Mouse (Mus musculus): ENCODE data around the gene Wnt2b.

The Wnt2b gene

DNA sequence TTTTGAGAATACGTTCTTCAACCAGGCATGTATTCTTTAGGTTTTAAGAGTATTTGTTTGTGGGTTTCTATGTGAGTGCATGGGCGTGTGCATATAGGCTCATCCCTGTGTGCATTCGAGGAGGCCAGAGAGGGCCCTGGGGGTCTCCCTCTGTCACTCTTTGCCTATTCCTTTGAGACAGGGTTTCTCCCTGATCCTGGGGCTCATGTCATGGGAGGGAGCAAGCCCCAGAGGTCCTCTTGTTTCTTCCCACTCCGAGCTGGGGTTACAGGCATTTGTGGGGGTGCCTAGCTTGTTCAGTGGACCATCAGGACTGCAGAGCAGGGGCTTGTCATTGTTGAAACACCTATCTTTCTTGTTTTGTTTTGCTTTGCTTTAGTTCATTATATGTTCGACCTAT is 26.2 kb upstream of the Wnt2b start:
- ChIA-PET POLR2A (no interaction called here), CTCF (interaction anchor here in 1 of 4 experiments (1.3 kb wide), 1 partner anchor 71 kb away, joined by 4 read pairs; no protein-coding TSS in a partner anchor)

DNA sequence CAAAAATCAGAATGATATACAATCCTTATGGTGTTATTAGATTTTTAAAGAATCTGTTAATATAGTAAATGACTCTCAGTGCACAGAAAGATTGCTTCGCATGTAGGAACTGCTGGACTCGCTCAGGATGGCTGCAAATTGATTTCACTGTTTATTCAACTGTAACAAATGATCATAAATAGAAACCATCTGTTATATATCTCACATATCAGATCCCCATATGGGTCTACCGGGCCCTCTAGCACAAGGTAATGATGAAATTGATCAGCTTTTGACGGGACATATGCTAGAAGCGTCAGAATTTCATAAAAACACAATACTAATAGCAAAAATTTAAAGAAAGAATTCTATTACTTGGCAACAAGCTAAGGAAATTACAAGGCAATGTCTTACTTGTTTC is 18.0 kb upstream of the Wnt2b start:
- ChIA-PET CTCF (interaction anchor here in 2 of 4 experiments (0.6 to 0.9 kb wide), 2 partner anchors 11 to 12 kb away, joined by 3 read pairs; no protein-coding TSS in a partner anchor), POLR2A (interaction anchor here in 1 of 4 experiments (0.6 kb wide), 1 partner anchor 17 kb away, joined by 4 read pairs; no protein-coding TSS in a partner anchor)

DNA sequence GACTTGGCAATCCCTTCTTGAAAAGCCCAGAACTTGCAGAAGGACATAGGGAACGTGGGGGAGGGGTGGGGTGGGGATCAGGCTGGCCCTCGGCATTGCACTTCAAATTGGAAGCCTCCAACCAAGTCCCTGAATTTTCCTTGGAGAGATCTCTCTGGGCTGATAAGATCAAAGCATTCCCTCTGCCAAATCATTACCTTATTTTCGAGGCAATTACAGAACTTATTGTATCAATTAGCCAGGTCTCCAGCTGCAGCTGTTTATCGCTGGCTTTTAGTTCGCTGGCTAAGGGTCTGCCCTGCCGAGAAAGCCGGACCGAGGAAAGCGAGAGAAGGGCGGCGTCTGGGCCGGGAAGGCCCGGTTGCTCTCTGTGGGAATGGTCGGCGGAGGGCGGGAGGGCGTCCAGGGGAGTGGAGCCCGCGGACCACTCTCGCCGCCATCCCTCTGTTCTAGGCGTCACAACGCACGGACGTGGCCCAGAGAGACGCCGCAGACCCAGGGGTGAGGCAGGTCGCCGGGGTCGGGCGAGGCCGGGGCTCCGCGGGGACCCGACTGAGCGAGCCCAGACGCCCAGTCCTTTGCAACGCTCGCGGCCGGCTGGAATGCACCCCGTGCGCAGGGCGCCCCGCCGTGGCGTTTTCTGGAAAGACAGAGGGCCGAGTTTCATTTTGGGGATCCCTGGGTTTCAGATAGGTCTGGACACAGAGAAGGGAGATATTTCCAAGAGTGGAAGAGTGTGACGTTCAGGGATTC is 6.0 kb upstream of the Wnt2b start:
- POLR2A ChIA-PET, result interaction anchor here in 3 of 4 experiments (0.6 to 0.7 kb wide), 4 partner anchors 9 to 176 kb away, joined by 3 to 6 read pairs (median 4); no protein-coding TSS in a partner anchor
- CTCF ChIA-PET, result interaction anchor here in 3 of 4 experiments (0.6 to 2.5 kb wide), 3 partner anchors 196 to 254 kb away, joined by 3 to 9 read pairs (median 4); no protein-coding TSS in a partner anchor

DNA sequence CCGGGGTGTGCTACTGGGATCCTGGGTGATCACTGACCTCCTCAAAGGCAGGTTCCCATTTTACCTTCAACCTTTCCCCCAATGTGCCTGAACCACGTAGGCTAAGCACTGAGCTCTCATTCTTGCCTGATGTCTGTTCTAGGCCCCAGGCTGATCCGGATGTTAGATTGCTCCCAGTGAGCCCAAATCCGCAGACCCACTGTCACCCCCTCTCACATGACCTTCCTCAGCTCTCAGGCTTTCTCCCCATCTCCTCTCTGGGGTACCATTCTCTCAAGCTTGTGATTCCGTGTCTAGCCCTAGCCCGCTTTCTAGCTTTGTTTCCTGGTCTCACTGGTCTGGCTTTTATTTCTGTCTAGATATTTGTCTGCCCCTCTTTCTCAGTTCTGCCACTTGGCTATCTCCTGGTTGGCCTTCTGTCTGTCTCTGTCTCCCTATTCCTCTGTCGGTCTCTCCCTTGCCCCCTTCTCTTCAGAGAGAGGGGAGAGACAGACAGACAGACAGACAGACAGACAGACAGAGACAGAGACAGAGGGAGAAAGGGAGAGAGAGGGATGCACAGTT is 4.4 kb upstream of the Wnt2b start:
- CTCF ChIA-PET, result interaction anchor here (1.0 to 2.5 kb wide), 6 partner anchors 93 to 252 kb away, joined by 3 to 9 read pairs (median 4); partner anchors contain the start of gene Rhoc (in 1 of the 4)

DNA sequence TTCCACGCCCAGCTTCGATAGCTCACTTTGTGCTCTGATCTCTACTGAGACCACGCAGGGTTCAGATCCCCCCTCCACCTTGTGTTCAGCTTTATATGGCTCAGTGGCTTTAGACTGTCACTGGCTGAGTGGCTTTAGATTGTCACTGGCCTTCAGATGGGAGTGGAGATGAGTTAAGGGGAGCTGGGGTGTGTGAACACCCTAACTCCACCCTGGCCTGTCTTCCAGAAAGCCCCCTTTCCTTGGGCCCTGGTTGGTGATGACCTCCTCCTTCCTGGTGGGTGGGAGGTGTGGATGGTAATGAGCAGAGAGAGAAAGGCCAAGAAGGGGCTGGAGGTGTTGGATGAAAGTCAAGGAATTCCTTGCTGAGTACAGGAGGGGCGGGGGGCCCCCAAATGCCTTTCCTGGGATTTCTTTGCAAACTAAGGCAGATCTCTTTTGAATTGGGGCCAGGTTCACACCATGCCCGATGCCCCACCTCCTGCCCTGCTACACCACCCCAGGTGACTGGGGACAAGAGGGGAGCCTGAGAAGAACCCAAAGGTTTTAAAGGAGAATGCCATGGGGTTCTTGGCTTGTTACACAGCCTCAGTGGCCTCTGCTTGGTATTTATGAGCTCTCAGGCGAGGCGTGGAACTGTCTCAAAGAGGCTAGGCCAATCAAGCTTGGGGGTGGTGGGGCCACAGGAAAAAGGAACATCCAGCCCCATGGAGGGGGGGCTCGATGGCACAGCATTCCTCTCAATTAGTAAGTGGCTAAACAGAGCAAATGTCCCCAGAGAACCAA is 3.5 kb upstream of the Wnt2b start:
- CTCF ChIA-PET, result interaction anchor here (1.0 to 2.5 kb wide), 7 partner anchors 94 to 251 kb away, joined by 3 to 9 read pairs (median 5); partner anchors contain the start of gene Rhoc (in 1 of the 4)
- POLR2A ChIA-PET, result interaction anchor here in 2 of 4 experiments (0.7 to 1.5 kb wide), 2 partner anchors 18 to 1290 kb away, joined by 4 to 10 read pairs; no protein-coding TSS in a partner anchor

More for the DNA sequence above, 4.4 kb upstream of the Wnt2b start:
- POLR2A ChIA-PET, result interaction anchor here in 2 of 4 experiments (0.6 to 1.5 kb wide), 2 partner anchors 17 to 146 kb away, joined by 3 to 4 read pairs; no protein-coding TSS in a partner anchor

DNA sequence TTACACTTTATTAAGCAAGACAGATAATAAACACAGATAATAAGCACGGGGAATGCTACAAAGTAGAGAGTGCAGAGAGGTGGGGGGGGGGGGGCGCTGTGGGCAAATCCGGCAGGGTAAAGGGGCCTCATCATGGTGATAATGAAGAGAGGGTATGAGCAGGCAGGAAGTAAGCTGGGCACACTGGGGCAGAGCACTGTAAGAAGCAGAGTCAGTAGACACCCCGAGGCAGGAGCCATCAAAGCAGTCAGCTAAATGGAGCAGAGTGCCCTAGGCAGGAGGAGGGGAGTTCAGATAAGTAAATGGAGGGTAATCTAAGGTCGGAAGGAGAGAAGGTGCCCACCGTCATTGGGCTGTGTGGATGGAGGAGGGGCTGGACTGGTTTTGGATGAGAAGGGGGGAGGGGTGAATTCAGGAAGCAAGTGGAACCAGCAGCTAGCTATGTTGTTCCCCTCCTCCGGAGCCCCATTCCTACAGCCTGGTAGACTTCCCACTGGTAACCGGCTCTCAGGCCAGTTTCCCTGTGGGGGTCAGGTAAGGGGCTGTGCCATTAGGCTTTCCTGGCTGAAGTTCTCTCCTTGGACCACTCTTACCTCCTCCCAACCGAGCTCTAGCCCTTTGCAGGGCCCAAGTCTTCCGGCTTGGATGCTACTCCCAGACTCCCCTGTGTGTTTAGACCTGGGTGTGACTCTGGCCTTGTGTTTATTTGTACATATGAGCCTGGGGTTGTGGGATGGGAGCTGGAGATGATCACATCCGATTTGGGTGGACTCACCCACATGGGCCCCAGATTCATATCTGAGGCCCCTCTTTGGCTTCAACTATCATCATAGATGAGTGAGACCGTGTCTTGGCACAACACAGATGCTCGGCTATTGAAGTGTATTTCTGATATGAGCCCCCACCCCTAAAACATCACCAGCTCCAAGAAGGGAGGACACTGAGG is 1.9 kb upstream of the Wnt2b start:
- CTCF ChIA-PET, result interaction anchor here in 2 of 4 experiments (0.6 to 2.3 kb wide), 3 partner anchors 29 to 156 kb away, joined by 4 to 8 read pairs (median 5); no protein-coding TSS in a partner anchor
- POLR2A ChIA-PET, result interaction anchor here in 3 of 4 experiments (0.5 to 1.2 kb wide), 5 partner anchors 16 to 311 kb away, joined by 3 to 4 read pairs (median 4); no protein-coding TSS in a partner anchor

DNA sequence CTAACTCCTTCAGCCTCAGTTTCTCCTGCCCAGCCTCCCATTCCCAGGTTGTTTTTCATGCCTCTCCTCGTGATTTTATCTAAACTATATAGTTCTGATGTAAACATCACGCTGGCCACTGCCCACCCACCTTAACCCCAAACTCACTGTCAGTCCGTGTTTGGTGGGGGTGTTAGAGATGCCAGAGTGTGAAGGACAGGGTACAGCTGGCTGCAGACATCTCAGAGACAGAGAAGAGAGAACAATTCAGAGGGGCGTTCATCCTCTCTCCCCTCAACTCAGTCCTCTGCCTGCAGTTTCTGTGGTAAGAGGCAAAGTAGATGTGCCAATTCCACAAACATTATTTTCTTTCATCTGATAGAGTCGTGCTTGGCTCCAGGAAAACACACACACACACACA is 1.1 kb upstream of the Wnt2b start:
- ChIA-PET POLR2A (interaction anchor here (0.6 to 1.2 kb wide), 10 partner anchors 17 to 782 kb away, joined by 3 to 4 read pairs (median 3); partner anchors contain the start of gene Ppm1j (in 1 of the 4)), CTCF (interaction anchor here in 1 of 4 experiments (0.7 to 1.3 kb wide), 2 partner anchors 30 to 198 kb away, joined by 3 to 4 read pairs; no protein-coding TSS in a partner anchor)

DNA sequence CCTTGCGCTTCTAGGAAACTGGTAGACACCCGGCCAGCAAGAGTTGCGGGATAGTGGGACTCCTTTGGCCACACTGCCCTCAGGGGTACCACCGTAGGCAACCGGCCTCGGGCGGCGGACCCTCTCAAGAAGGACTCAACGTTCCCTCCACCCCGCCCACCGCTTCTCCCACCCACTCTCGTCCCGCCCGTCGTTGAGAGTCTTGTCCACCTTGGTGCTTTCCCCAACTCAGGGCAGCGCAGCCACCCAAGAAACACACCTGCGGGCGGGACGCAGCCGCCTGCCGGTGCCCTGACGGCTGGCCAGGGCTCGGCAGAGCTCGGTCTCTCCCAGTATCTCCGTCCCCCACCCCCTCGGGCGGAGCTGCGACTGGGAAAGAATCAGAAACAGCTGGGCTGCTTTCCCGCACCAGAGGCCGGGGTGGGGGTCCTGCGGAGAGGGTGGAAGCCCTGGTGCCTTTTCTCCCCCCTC is 455 bp upstream of the Wnt2b start:
- ChIA-PET CTCF (interaction anchor here in 2 of 4 experiments (1.3 to 1.7 kb wide), 2 partner anchors 31 to 204 kb away, joined by 4 read pairs; no protein-coding TSS in a partner anchor), POLR2A (interaction anchor here in 2 of 4 experiments (0.6 to 0.9 kb wide), 5 partner anchors 90 to 585 kb away, joined by 3 read pairs; partner anchors contain the start of gene Ppm1j (in 1 of the 2))

DNA sequence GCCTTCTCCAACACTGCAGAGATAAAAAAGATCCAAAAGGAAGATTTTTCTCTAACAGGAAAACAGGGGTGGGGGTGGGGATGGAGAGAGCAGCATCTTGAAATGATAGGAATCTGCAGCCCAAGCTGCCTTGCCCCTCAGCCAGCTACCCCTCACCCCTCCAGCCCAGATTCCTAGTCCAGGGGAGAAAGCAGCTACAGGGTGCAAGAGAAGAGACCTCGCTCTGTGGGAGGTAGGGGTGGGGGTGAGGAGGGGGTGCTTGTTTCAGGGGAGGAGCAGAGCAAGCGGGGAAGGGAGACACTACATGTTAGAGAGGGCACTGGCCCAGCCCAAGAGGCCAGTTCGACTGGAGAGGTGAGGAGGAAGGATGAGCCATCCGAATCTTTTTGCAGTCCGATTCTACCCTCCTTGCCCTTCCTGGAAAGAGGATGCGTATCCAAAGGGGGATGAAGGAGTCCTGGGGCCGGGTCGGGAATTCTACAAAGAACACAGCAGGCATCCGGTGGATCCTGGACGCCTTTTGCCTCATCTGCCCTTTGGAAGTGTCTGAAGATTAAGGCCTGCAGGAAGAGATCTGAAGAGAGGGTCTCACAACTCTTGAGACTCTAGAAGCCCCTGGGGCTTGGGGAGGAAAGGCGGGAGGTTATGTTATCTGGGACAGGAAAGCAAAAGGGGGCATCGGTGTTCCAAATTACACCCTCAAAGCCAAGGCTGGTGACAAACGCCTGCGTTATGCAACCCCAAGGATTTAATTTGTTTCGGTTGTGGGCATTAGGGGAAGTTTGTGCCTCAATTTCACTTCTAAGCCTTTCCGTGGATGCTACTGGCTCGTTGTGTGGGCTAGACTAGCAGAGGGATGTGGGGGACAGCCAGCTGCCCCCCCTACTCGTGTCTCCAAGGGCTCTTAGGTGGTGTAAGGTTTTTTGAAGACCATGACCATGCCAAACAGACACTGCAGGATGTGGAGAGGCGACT is 1.4 kb downstream of the Wnt2b start:
- POLR2A ChIA-PET, result interaction anchor here in 3 of 4 experiments (0.6 to 0.7 kb wide), 5 partner anchors 45 to 957 kb away, joined by 3 to 4 read pairs (median 3); no protein-coding TSS in a partner anchor

DNA sequence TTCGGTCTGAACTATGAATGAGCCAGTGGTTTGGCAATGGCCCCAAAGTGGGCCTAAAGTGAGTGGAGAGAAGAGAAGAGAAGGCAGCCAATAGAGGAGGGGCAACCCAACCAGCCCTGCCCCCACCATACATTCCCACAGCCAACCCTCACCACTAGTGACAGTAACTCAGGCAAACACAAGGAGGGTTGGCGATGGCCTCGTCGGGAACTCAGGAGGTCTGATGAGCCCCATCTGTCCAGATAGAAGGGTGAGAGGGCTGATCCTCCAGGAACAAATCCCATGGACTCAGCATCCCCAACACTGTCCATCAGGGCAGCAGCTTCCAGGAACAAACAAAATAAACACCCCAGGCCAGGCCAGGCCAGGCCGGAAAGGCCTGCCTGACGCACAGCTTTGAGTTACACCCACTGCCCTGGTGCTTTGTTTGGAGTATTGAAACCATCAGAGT is 5.6 kb downstream of the Wnt2b start:
- ChIA-PET POLR2A (no interaction called here), CTCF (no interaction called here)

More for the DNA sequence above, 1.4 kb downstream of the Wnt2b start:
- CTCF ChIA-PET, result interaction anchor here in 3 of 4 experiments (0.6 to 1.7 kb wide), 4 partner anchors 202 to 259 kb away, joined by 3 to 7 read pairs (median 4); no protein-coding TSS in a partner anchor

DNA sequence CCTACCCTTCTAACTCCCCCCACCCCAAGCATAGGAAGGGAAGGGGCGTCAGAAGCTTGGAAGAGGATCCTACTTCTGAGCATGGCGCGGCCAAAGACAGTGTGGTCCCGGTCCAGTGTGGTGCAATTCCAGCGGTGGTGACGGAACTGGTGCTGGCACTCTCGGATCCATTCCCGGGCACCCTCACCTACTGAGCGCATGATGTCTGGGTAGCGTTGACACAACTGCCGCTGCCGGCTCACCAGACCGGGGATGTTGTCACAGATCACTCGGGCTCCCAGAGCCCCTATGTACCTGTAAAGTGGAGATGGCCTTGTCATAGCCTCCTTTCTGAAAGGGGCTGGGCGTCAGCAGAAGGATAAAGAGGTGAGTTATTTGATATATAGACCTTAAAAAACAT is 7.2 kb downstream of the Wnt2b start:
- ChIA-PET CTCF (interaction anchor here in 1 of 4 experiments (0.7 kb wide), 1 partner anchor 135 kb away, joined by 3 read pairs; no protein-coding TSS in a partner anchor), POLR2A (no interaction called here)

DNA sequence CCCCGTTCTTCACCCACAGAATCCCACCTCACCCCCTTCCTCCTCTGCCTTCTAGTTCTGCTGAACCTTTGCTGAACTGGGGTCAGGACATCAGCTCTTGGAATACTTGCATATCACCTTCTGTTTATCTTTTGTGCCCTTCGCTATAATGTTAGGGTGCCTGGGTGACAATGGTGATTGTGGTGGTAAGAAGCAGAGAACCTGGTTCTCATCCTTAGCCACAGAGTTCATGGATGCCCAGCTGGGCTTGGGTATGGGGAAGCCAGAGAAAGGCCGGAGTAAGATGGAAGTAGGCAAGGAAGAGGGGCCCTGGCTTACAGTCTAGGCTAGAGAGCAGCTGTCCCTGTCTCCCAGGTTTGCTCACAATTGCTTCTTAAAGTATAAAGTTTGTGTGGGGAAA is 7.6 kb downstream of the Wnt2b start:
- POLR2A ChIA-PET, result no interaction called here
- CTCF ChIA-PET, result interaction anchor here in 1 of 4 experiments (0.7 kb wide), 1 partner anchor 136 kb away, joined by 3 read pairs; no protein-coding TSS in a partner anchor

DNA sequence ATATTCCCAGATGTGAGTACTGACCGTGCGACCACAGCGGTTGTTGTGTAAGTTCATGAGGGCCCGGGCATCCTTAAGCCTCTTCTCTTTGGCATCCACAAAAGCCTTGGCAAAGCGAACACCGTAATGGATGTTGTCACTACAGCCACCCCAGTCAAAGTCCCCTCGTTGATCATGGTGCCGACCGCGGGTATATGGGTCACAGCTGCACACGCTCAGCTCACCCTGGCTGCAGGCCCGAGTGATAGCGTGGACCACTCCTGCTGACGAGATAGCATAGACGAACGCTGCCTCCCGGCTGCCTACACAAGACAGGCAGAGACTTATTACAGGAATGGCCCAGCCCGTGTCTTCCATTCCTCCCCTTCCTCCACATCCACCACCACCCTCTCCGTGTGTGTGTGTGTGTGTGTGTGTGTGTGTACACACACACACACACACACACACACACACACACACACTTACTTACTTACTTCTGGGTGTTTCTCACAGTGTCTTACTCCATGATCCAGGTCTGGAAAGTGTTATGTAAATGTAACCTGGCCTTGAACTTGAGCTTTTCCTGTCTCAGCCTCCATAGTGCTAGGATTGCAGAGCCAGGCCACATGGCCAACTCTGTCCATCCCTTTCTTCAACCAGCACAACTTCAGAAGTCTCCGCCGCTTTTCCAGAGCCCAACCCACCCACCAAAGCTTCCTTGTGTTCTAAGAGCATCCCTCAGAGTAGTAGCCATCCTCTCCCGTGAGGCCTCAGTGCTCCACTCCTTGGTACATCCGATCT is 8.6 kb downstream of the Wnt2b start:
- ChIA-PET POLR2A (interaction anchor here in 1 of 4 experiments (0.6 kb wide), 1 partner anchor 528 kb away, joined by 6 read pairs; no protein-coding TSS in a partner anchor), CTCF (no interaction called here)

DNA sequence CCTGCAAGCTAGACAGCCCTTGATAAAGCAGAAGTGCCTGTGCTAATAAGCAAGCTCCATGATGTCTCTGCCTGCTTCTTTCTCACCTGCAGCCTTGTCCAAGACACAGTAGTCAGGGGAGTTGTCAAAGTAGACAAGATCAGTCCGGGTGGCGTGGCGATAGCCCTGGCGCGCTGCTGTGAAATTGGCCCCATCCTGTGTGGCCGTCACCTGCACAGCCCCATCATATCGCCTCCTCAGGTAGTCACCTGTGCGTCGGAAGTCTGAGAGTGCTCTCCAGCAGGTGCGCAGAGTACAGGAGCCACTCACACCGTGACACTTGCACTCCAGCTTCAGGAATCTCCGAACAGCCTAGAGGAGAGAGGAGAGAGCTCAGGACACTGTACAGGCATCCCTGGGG is 10.8 kb downstream of the Wnt2b start:
- CTCF ChIA-PET, result no interaction called here

DNA sequence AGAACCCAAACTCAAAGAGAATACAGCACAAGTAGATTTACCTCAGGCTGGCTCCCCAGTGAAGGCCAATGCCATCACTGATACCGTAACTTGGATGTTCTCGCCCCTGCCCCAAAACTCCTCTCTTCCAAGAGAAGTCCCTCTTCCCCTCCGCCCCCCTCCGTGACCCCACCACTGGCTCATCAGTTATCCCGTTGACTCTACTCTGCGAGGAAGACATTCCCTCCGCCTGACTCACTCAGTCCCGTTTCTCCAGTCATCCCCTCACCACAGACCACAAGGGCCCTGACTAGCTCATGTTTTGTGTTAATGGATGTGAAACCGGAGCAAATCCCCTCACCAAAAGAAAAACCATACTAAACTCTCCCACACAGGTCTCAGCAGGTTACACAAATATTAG is 16.8 kb downstream of the Wnt2b start:
- ChIA-PET CTCF (interaction anchor here in 2 of 4 experiments (0.5 to 1.1 kb wide), 3 partner anchors 48 to 404 kb away, joined by 3 to 5 read pairs (median 3); no protein-coding TSS in a partner anchor), POLR2A (interaction anchor here in 1 of 4 experiments (1.2 kb wide), 1 partner anchor 13 kb away, joined by 3 read pairs; no protein-coding TSS in a partner anchor)

More for the DNA sequence above, 10.8 kb downstream of the Wnt2b start:
- POLR2A ChIA-PET, result interaction anchor here in 2 of 4 experiments (0.6 to 1.5 kb wide), 3 partner anchors 21 to 196 kb away, joined by 3 read pairs; partner anchors contain the start of genes Capza1 (in 1 of the 2) and St7l (in 1 of the 2)
